Mouse (Mus musculus): Measurements from ENCODE around the gene Traf5. TPM values are rescaled to one million over a fixed set of nuclear protein-coding genes. Genes with fewer than 3 reads are reported as not detected.

Traf5 gene
- 12.2 and 14.5 TPM in 2 replicates for polyA plus RNA-seq (2012; rRNA removed)

DNA sequence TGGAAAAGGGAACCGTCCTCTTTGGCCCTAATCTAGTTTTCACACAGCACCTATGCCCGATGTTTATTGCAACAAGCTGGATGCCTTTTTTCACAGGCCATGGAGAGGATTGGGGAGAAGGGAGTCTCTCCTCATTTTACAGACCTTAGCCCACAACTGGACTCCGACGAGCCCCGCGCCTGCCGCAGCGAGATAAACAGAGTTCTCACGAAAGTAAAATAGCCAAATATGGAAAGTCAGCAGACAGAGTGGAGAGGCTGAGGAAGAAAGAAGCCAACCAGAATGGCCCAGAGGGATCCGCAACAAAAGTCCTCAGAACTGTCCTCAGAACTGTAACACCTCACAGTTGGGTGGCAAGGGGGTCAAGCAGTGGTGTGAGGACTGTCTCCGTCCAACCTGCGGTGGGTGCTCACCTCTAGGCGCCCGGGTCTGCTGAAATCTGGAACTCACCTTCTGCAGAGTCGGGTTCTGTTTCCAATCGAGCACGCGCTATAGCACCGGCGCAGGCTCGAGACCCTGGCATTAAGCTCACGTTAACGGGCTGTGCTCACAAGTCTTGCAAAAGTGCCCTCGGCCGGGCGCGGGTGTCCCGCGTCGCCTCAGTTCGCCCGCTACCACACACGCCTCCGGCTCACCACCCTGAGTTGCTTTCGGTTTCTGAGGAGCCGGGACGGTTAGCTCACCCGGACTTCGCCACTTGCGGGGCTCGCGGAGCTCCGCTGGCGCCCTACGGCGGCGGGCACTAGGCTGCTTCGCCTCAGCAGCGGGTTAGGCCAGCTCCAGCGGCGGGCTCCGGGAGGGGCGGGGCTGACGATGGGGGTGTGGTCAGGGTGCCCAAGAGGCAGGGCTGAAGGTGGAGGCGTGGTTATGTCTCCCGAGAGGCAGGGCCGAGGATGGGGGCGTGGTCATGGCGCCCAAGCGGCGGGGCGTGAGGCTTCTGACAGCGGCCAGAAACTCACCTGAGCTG, at the start of gene Traf5:
Gene Traf5 (minus strand): TSS at position 754 of the 967 bp plus-strand sequence.
- under 1% methylated on average over 63 of the region's 63 CpGs for WGBS

DNA sequence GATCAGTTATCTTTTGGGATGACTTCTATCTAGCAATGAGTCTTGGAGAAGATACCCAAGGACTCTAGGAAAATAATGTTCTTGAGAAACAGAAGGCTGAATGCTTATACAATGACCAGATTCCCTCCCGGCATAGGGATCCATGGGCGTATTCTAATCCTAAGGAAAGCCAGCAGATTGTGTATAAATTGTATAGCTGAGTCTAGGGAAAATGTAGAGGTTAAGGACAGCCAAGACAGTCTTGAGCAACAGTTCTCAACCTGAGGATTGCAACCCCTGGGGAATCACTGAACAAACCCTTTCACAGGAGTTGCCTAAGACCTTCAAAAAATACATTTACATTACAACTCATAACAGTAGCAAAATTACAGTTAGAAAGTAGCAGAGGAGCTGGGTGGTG, 48.0 kb upstream of the Traf5 start:
- WGBS, result 97% methylated on average over 2 of the region's 2 CpGs
- DNase-seq (ENCODE audit: low read depth, low spot score), result no peak

More for the DNA sequence above, at the start of gene Traf5:
- DNase-seq (ENCODE audit: low read depth, low spot score), result peak; percentile 84

DNA sequence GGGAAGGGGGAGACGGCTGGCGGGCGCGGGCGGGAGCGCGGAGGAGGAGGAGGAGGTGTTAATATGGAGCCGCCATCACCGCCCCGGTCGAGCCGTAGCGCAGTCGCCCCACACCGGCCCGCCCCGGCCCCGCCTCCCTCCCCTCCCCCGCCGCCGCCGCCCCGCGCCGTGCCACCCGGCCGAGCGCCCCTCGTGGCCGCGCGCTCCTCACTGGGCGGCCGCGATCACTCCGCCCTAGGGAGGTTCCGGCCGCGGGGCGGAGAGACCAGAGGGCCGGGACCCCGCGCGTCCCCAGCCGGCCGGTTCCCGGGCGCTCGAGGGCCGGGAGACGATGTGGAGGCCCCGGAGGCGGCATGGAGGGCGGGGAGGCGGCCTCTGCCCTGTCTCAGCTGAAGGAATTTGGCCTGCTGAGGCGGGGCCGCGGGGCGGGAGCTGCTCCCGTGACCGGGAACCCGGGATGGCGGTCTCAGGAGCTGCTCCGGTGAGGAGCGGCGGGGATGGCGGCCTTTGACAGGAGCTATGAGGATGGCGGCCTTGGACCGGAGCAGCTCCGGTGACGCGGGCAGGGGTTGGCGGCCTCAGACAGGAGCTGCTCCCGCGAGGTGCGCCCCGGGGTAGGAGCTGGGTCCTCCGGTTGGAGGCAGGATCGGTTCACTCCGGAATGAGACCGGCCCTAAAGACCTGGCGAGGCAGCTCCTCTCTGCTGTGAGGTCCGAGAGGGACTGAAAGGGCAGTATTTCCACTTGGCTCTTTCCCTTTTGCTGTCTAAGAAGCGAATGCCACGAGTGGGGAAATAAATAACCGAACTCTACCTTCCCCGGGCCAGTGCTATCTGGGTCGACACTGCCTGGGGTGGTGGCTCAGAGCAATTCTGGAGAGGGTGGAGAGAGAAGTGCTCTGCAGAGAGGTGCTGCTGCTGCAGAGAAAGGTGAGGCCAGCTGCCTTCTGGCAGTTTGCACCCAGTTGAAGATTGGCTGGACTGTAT, 45.9 kb upstream of the Traf5 start, which contains the start of gene Rcor3:
Gene Rcor3 (minus strand): TSS at position 137 of the 985 bp plus-strand sequence.
- under 1% methylated on average over 72 of the region's 88 CpGs for WGBS
- DNase-seq (ENCODE audit: low read depth, low spot score), result no peak

DNA sequence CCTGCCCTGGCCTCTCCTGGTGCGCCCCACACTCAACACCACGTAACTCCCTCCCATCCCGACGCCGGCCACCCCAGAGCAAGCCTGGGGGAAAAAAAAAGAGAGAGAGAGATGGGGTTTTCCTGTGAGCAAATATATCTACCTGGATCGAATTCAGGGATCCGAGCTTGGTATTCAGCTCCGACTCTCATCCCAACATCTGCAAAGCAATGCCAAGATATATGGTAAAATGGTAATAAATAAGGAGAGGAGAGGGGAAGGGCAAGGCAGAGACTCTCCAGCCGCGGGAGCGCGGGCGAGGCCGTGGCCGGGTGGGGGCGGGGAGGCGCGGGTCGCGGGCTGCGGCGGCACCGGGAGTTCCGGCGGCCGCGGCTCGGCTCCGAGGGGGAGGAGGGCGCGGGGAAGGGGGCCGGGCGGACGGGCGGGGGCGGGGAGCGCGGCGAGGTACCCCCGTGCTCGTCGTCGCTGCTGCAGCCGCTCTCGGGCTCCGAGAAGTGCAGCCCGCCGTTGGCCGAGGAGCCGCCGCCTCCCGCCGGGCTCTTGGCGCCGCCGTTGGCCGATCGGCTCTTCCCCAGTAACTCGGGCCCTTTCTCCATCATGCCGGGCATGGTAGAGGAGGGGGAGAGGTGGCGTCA, 45.0 kb upstream of the Traf5 start:
- no peak for DNase-seq (ENCODE audit: low read depth, low spot score)
- WGBS, result under 1% methylated on average over 53 of the region's 61 CpGs

DNA sequence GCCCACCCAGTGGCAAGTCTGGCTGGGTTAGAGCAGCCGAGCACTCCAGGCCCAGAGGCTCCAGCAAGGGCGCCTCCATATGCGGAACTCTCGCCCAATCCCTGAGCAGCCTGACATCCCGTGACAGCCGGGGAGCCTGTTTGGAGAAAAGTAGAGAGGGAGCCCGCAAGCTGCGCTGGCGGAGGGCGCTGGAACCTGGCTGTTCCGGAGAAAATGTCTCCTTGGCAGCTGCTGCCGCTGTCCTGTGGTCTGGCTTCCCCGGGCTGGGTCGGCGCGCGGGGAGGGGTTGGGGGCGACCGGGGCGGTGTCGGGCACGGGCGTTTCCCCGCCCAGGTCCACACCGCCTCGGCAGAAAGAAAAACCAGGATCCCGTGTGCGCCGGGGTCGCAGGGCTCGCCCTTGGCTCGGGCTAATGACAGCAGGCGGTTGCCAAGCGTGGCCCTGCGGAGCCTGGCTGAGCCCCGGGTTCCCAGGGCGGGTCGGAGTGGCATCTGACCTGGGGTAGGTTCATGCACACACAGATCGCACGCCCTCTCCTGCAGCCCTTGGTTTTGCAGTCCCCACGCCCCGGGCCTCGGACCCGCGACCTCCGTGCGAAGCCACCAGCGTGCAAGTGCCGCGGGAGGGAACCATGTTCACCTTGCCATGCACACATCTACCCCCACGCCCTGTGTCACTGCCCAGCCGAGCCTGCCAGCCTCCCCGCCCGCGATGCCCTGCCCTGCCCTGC, 44.4 kb upstream of the Traf5 start:
- WGBS, result under 1% methylated on average over 54 of the region's 55 CpGs
- DNase-seq (ENCODE audit: low read depth, low spot score), result no peak

DNA sequence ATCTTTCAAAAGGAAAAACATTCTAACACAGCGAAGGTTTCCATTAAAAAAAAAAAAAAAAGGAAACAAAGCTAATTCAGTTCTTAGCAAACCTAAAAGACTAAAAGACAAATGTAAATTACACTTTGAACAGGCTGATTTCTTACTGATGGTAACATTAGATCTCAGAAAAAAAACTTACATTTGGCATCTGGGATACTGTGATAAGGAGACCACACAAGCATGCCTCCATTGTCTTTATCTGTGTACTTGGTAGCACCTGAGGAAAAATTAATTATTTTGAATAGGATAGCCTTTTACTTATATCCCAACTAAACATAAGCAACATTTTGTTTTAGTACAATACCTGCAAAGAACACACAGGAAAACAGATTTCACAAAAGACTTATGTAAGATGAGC, 37.8 kb upstream of the Traf5 start:
- 93% methylated on average over 1 of the region's 1 CpGs for WGBS
- no peak for DNase-seq (ENCODE audit: low read depth, low spot score)

DNA sequence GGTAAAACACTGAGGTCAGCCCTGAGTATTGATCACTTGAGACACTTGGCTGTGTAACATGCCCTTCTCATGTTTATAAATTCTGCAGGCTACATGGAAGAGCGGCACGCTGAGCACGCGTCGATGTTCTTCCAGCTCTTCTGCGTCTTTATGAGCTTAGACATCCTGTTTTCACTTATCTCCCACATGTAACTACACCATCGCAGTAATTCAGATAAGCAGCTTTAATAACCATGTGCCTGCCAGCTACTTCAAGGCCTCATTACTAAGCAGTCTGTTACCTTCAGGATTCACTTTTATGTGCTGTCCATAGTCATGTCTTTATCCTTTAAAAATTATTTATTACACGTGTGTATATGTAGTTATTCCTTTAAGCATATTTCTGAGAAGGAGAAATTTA, 36.0 kb upstream of the Traf5 start:
- DNase-seq (ENCODE audit: low read depth, low spot score), result no peak
- 91% methylated on average over 8 of the region's 8 CpGs for WGBS

DNA sequence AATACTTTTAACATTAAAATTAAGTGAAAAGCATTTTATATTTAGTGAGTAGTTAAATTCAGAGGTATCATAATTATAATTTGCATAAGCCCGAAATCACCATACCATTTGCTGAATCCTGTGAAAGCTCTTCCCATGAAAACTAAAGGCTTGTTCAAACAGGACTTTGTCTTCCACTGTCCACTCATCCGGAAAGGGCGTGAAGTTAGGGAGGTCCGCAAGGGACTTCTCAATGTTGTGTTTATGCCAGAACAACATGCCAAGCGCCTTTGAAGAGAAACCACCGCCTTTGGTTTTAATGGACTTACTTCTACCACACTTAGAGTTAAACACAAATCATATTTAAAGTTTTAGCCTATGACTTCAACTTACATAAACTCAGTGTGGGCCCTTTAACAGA, 33.4 kb upstream of the Traf5 start:
- DNase-seq (ENCODE audit: low read depth, low spot score), result no peak
- 75% methylated on average over 6 of the region's 6 CpGs for WGBS

DNA sequence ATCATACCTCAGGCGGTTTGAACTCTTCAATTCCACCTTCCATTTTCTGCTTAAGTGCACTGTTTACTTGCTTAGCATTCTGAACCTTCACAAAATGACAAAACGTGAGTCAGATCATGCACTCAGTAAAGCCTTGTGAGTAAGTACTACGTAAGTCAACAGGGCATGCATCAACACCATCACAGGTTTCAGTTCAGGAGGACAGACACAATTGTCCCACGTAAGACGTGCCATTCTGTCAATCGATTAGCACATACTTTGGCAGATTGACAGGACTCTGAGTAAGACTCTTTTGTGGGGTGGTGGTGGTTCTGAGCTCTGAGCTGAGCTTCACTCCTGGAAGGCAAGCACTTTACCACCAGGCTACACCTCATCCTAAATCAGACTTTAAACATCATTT, 23.9 kb upstream of the Traf5 start:
- WGBS, result 86% methylated on average over 6 of the region's 6 CpGs
- no peak for DNase-seq (ENCODE audit: low read depth, low spot score)

DNA sequence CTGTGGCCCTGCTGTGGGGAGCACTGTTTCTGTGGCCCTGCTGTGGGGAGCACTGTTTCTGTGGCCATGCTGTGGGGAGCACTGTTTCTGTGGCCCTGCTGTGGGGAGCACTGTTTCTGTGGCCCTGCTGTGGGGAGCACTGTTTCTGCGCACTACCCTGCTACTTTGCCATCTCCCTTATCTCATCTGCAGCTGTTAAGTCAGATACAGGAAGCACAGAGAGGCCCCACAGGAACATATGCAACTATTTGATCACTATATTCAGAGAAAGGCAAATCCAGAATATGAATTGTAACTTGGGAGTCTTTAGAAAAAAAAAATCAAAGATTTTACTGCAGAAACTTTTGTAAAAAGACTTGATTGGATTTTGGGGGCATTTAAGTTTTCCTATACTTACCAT, 23.0 kb upstream of the Traf5 start:
- DNase-seq (ENCODE audit: low read depth, low spot score), result no peak
- WGBS, result 94% methylated on average over 1 of the region's 1 CpGs

DNA sequence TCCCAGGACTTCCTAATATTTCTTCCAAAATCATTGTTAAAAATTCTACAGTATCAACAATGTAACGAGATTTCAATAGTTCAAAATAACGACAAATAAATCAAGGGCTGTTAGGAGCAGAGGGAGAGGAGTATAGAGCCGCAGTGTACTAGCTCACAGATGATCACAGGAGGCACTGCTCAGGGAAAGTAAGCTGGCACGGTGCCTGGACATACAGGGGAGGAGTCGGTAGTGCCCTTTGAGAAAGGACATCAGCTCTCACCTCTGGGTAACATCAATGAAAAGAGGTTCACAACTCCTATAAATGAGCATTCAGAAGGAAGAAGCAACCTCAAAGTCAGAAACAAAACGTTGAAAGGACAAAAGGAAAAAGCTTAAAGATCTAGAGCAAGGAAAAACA, 16.8 kb upstream of the Traf5 start:
- DNase-seq (ENCODE audit: low read depth, low spot score), result no peak
- whole genome bisulfite sequencing, result 29% methylated on average over 6 of the region's 6 CpGs

DNA sequence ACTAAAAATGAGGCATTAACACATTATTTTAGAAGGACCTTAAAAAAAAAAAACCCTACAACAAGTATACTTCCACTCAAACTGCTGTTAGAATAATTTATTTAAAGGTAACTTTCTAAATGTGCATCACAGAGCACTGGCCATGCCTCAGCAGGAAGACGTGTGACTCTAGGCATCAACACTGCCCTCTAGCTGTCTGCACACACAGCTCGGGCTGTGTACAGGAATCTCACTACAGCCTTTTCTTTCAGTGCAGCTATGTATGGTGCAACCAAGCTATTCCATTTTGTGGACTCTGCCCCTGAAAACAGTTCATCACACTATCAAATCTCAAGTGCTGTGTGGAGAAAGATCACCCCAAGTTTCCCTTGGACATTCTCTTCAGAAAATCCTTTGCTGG, 15.0 kb upstream of the Traf5 start:
- no peak for DNase-seq (ENCODE audit: low read depth, low spot score)
- 11% methylated on average over 2 of the region's 2 CpGs for WGBS

DNA sequence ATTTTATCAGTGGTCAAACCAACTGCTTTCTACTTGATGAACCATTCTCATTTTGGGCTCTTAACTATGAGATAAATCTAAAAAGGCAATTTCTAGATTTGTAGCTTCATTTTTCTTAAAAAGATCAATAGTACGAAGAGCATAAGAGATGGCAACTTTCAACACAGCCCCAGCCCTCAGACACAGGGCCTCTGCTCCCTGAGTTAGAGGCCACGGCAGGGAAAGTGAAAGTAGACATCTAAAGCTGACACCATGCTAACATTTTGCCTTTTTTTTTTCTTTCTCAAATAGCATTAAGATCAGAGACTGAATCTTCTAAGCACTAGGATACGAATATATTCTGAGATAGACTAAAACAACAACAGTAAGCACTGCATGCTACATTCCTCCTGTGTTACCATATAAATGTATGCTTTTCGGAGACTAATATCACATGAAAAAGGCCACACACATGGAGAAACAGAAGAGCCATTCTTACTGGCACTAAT, 13.6 kb upstream of the Traf5 start:
- no peak for DNase-seq (ENCODE audit: low read depth, low spot score)
- 83% methylated on average over 4 of the region's 4 CpGs for WGBS

DNA sequence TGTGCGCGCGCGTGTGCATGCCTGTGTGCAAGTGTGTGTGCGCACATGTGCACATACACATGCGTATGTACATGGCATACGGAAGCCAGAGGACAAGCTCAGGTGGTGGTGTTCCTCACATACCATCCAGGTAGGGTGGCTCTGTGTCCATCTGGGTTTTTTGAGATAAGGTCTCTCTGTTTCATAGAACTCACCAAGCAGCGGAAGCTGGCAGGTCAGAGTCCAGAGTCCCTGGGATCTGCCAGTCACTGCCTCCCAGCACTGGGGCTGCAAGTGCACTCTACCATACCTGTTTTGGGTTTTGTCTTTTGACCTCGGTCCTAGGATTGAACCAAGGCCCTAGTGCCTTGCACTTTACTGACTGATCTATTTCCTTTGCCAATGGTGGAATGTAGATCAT, 11.7 kb upstream of the Traf5 start:
- DNase-seq (ENCODE audit: low read depth, low spot score), result no peak

DNA sequence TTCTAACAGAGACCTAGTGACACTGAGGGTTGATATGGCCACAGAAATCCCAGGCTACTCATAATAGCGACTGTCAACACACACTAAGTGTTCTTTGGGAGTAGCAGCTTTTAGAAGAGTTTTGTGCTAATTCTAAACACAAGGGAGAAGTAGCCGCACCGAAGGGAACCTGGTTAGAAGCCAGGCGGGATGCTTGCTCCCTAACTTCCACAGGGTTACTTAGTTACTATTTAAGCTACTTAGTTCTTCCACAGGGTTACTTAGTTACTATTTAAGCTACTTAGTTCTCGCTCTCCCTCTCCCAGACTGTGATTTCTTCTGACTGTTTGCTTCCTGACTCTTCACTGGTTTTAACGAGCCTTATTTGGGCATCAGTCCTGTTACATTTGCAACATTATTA, 10.8 kb upstream of the Traf5 start:
- 78% methylated on average over 6 of the region's 6 CpGs for WGBS
- DNase-seq (ENCODE audit: low read depth, low spot score), result no peak

More for the DNA sequence above, 11.7 kb upstream of the Traf5 start:
- WGBS, result 95% methylated on average over 9 of the region's 9 CpGs

DNA sequence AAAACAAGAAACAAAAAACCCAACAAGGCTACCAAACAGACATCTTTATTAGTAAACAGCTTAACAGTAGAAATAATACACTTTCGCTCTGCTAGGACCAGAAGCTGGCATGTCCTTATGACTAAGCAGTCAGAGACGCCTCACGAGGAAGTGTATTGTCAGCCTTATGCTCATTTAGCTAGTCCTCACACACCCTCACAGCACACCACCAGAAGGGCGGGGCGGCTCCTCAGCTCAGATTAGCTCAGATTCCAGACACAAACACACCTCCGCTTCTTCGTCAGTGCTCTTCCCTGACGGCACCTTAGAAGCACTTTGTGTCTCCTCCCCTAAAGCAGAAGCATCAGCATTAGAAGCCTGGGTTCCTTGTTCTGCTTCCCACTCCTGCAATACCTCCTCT, 9.0 kb upstream of the Traf5 start:
- DNase-seq (ENCODE audit: low read depth, low spot score), result no peak
- 32% methylated on average over 8 of the region's 8 CpGs for WGBS

DNA sequence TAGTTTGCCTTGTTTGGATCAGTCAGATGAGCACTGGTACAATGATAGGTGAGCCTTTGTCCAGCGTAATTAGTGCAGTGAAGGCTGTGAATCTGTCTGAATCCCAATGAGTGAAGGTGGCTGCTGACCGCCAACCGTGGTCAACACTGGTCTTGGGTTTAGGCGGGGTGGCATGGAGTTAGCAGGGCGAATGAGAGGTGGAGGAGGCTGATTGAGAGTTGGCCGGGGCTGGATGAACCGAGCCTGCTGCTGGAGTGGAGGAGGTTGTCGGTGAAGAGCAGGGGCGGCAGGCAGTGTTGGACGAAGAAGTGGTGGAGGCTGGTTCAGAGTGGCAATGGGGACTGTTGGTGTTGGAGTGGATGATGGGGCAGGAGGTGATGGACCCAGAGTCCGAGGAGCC, 8.4 kb upstream of the Traf5 start:
- 94% methylated on average over 11 of the region's 11 CpGs for WGBS
- no peak for DNase-seq (ENCODE audit: low read depth, low spot score)

DNA sequence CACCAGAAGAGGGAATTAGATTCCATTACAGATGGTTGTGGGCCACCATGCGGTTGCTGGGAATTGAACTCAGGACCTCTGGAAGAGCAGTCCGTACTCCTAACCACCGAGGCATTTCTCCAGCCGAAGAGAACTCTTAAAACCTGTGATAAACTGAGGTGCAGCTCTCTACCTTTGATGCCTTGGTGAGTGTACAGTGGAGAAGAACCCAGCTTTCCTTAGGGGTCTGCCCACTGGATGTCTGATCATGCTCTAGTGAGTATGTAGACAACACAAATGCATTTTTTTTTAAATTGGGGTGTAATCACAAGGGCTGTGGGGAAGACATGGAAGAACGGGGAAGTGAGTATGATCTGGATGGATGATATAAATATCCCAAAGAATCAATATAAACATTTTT, 3.3 kb upstream of the Traf5 start:
- 84% methylated on average over 5 of the region's 5 CpGs for WGBS
- no peak for DNase-seq (ENCODE audit: low read depth, low spot score)
